Mouse (Mus musculus): ENCODE data around the gene Mei1. TPM values are rescaled to one million over a fixed set of nuclear protein-coding genes. Genes with fewer than 3 reads are reported as not detected.

Gene Mei1
- polyA plus RNA-seq, 1 experiment from 2014 or later = not detected

DNA sequence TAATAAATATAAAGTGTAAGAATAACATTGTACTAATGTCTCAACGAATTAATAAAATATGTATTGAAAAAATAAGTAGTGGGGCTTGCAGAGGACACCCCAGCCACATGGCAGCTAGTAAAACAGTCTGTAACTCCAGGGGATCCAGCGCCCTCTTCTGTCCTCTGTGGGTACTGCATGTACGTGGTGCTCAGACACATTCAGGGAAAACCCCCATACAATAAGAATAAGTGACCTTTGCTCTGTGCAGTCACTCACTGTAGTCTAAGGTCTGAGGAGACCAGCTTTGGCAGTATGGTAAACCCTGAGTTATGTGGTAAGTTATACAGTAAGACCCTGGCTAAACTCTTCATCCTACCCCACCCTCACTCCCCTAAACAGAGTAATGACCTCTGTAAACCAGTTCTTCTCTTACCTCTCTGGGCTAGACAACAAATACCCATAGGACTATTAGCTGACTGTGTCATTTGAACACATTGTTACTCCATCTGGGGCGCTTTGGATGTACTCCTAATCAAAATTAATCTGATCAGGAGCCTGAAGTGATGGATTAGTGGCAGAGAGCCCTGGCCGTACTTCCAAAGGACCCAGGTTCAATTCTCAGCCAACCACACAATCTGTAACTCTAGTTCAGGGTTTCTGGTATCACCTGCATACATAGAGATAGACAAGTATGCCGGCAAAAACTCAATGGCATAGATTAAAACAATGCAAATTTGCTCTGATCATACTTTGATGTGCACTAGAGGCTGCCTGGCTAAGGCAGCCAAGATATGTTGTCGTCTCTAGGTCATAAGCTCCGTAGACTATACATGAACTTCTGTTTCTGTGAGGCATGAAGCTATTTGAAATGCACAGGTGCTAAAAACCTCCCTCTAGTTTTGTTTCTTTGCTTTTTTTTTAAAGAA is 95.8 kb downstream of the Mei1 start:
- 0 out of 2 replicates have a peak overlapping the region, but pooled peaks have one; percentile 30 for H3K4me2 ChIP-seq (replicated peaks; ENCODE audit: low read depth, low read length)
- TF ChIP-seq EP300 (IDR thresholded peaks at IDR 0.05) (no peak), CTCF (IDR thresholded peaks at IDR 0.05) (peak; percentile 96)
- whole genome bisulfite sequencing = 50% methylated on average over 8 of the region's 8 CpGs
- H3K9ac ChIP-seq (replicated peaks; ENCODE audit: low read depth) = no peak overlapping the region
- H3K4me3 ChIP-seq (ENCODE audit: low read depth, low read length) = no peak overlapping the region
- H3K36me3 ChIP-seq (ENCODE audit: insufficient read depth, low read length) = peaks cover 4% of the 10 kb centered on the region
- H3K4me1 ChIP-seq (ENCODE audit: insufficient read depth, low read depth, low read length) = peaks cover 22% of the 10 kb centered on the region; the same call in 1 of the 2 replicates
- H3K27ac ChIP-seq (ENCODE audit: low read length) = peak overlapping the region; percentile 65
- no peaks in the 10 kb centered on the region for H3K9me3 ChIP-seq (ENCODE audit: low read length)
- H3K27me3 ChIP-seq (replicated peaks; ENCODE audit: insufficient read depth, low read length) = no peaks in the 10 kb centered on the region
- DNase-seq (ENCODE audit: low spot score) = peak; percentile 70
- no peak for ATAC-seq

DNA sequence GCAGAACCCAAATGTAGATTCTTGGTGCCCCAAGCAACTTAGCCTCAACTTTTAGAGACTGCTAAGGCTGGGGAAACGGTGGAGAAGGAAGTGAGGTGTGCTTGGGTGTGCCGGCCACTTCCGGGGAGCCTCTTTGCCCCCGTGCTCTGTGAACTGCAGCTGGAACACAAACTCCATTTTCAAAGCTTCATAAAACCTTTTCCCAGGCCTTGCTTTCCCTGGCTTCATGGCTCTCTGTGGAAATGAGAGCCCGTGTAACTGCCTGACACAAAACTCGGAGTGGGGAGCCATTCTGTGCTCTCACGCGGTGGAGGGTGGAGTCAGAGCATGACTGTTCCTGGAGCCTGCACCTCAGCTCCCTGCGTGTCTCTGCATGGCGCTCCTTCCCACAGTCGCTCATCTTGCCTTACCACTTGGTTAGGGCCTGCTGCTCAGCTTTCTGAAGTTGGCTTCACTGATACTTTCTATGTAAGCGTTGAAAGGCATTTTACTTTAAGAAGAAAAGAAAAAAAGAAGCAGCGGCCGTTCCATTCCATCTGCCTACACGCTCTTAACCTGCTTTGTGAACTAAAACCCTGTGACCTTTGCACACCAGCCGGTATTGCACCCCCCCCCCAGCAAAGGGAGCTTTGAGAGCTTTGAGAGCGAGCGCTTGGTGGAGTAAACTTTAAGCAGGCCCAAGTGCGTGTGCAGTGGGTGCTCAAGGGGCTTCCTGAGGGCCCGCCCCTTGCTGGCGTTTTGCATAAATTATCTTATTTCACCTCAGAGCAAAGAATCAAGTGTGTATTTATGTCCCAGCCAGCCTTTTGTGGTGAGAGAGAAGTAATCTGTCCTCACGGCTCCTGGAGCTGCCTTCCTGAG is 96.7 kb downstream of the Mei1 start:
- peaks cover 14% of the 10 kb centered on the region; the same call in 1 of the 2 replicates for H3K4me1 ChIP-seq (ENCODE audit: insufficient read depth, low read depth, low read length)
- H3K4me2 ChIP-seq (replicated peaks; ENCODE audit: low read depth, low read length) = peak overlapping the region; percentile 30; the same call in 1 of the 2 replicates
- peaks cover 4% of the 10 kb centered on the region for H3K36me3 ChIP-seq (ENCODE audit: insufficient read depth, low read length)
- no peaks in the 10 kb centered on the region for H3K9me3 ChIP-seq (ENCODE audit: low read length)
- TF ChIP-seq CTCF (IDR thresholded peaks at IDR 0.05) (no peak), EP300 (IDR thresholded peaks at IDR 0.05) (no peak)
- ATAC-seq (peak; percentile 61), DNase-seq (ENCODE audit: low spot score) (peak; percentile 42)
- H3K27me3 ChIP-seq (replicated peaks; ENCODE audit: insufficient read depth, low read length) = no peaks in the 10 kb centered on the region
- no peak overlapping the region for H3K4me3 ChIP-seq (ENCODE audit: low read depth, low read length)
- no peak overlapping the region for H3K9ac ChIP-seq (replicated peaks; ENCODE audit: low read depth)
- 46% methylated on average over 22 of the region's 22 CpGs for WGBS
- peak overlapping the region; percentile 65 for H3K27ac ChIP-seq (ENCODE audit: low read length)

DNA sequence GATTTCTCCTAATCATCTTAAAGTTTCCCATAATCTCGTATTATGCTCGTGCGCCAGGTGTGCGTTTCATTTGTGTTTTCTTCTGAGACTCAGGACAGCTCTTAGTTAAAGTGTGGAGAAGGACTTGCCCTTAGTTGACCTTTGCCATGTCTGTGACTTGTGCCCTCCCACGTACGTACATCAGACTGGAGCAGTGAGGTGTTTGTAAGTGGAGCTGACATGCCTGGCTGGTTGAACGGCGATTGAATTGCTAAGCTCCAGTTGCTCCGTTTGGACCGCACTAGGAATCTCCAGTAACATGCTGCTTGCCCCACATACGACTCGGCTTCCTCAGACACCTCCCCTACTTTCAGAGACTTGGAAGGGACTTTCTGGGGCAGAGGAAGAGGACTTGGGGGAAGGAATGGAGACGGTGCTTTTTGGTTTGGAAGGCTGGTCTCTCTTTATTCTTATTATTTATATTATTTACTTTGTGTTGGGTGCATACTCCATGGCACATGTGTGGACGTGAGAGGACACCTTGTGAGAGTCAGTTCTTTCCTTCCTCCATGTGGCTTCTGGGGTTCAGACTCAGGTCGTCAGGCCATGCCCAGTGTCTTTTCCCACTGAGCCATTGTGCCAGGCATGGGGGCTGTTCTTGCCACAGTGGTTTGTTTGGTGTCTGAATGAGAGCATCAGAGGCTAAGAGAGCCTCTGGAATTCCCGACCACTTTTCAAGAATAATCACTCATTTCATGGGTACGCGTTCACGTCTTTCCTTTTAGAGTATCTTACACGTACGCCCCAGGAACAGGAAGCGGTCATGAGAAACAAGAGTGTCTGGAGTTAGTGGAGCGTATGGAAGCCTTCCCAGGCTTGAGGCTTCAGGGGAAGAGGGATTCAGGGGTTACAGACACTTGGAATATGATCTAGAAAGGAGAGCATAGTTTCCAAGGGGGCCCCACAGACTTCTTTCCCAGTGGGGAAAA is 97.7 kb downstream of the Mei1 start:
- 38% methylated on average over 23 of the region's 23 CpGs for WGBS
- Histone ChIP-seq H3K4me2 (replicated peaks; ENCODE audit: low read depth, low read length) (no peak overlapping the region), H3K27me3 (replicated peaks; ENCODE audit: insufficient read depth, low read length) (no peaks in the 10 kb centered on the region), H3K9ac (replicated peaks; ENCODE audit: low read depth) (no peak overlapping the region), H3K4me1 (ENCODE audit: insufficient read depth, low read depth, low read length) (peaks cover 10% of the 10 kb centered on the region; the same call in 1 of the 2 replicates), H3K9me3 (ENCODE audit: low read length) (no peaks in the 10 kb centered on the region), H3K36me3 (ENCODE audit: insufficient read depth, low read length) (peaks cover 12% of the 10 kb centered on the region), H3K4me3 (ENCODE audit: low read depth, low read length) (no peak overlapping the region), H3K27ac (ENCODE audit: low read length) (peak overlapping the region; percentile 65; the same call in 1 of the 2 replicates)
- TF ChIP-seq EP300 (IDR thresholded peaks at IDR 0.05) = no peak
- TF ChIP-seq CTCF (IDR thresholded peaks at IDR 0.05) = no peak
- ATAC-seq (0 out of 2 replicates have a peak, but pooled peaks have one; percentile 18), DNase-seq (ENCODE audit: low spot score) (peak; percentile 21)

DNA sequence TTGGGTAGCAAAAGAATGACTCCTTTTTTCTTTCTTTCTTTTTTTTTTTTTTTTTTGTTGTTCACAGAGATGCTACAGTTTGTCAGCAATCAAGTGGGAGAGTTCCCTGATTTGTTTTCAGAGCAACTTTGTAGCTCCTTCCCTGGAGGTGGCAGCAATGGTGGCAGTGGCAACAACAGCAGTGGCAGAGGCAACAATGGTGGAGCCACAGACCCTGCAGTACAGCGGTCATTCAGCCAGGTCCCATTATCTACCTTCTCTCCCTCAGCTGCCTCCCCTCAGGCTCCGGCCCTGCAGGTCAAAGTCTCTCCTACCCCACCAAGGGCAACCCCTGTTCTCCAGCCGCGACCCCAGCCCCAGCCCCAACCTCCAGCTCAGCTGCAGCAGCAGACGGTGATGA is 99.9 kb downstream of the Mei1 start:
- DNase-seq (ENCODE audit: low spot score) (no peak), ATAC-seq (no peak)
- Histone ChIP-seq H3K36me3 (ENCODE audit: insufficient read depth, low read length) (peaks cover 21% of the 10 kb centered on the region), H3K9me3 (ENCODE audit: low read length) (no peaks in the 10 kb centered on the region), H3K27me3 (replicated peaks; ENCODE audit: insufficient read depth, low read length) (no peaks in the 10 kb centered on the region), H3K27ac (ENCODE audit: low read length) (no peak overlapping the region), H3K4me2 (replicated peaks; ENCODE audit: low read depth, low read length) (no peak overlapping the region), H3K4me1 (ENCODE audit: insufficient read depth, low read depth, low read length) (peaks cover 6% of the 10 kb centered on the region; the same call in 1 of the 2 replicates), H3K4me3 (ENCODE audit: low read depth, low read length) (no peak overlapping the region), H3K9ac (replicated peaks; ENCODE audit: low read depth) (no peak overlapping the region)
- TF ChIP-seq EP300 (IDR thresholded peaks at IDR 0.05) = no peak
- TF ChIP-seq CTCF (IDR thresholded peaks at IDR 0.05) = no peak
- 89% methylated on average over 5 of the region's 5 CpGs for WGBS

DNA sequence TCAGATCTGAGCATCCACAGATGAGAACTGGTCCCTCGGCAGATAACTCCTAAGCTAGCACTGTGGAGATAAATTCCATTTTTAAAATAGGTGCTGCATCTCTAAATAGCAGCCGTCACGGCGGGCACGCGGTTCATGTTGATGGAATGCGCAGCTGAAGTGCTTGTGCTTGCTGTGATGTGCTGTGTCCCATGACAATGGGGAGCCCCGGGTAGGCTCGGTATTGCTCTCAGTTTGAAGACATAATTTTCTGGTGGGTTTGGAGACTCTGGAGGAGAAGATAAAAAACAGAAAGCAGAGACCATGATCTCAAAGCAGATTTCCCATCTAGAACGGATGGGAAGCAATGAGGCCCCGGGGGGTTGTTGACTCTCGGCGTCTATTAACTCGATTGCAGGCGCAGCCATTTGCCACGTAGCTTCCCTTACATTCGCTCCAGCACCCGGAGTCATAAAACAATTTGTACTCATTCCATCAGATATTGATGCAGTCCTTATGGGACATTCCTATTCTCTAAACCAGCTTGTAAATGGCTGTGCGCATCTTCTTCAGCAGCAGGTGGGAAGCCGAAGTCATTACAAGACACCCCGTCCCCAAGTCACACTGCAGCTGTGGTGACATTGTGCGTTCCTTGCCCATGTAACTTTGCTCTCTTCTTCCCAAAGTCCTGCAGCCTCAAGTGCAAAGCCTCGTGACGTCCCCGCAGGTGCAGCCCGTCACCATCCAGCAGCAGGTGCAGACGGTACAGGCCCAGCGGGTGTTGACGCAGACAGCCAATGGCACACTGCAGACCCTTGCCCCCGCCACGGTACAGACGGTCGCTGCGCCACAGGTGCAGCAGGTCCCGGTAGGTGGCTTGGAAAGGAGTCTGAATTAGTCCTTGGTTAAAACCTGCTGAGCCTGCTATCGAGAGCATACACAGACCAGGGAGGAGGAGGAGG is 100.9 kb downstream of the Mei1 start:
- Histone ChIP-seq H3K36me3 (ENCODE audit: insufficient read depth, low read length) (peaks cover 31% of the 10 kb centered on the region), H3K4me1 (ENCODE audit: insufficient read depth, low read depth, low read length) (peaks cover 6% of the 10 kb centered on the region; the same call in 1 of the 2 replicates), H3K27ac (ENCODE audit: low read length) (no peak overlapping the region), H3K9me3 (ENCODE audit: low read length) (no peaks in the 10 kb centered on the region), H3K9ac (replicated peaks; ENCODE audit: low read depth) (no peak overlapping the region), H3K4me2 (replicated peaks; ENCODE audit: low read depth, low read length) (no peak overlapping the region), H3K27me3 (replicated peaks; ENCODE audit: insufficient read depth, low read length) (no peaks in the 10 kb centered on the region), H3K4me3 (ENCODE audit: low read depth, low read length) (no peak overlapping the region)
- WGBS = 87% methylated on average over 36 of the region's 36 CpGs
- ATAC-seq (no peak), DNase-seq (ENCODE audit: low spot score) (no peak)
- TF ChIP-seq EP300 (IDR thresholded peaks at IDR 0.05) (no peak), CTCF (IDR thresholded peaks at IDR 0.05) (no peak)

Data from lung, postnatal 0 days (tissue).